Mouse (Mus musculus) layer of hippocampus, postnatal 10 days (tissue): Measurements from ENCODE around the gene Dnajc5. TPM values are rescaled to one million over a fixed set of nuclear protein-coding genes. Genes with fewer than 3 reads are reported as not detected.

Experiments
- DNase-seq, 2 experiments: peaks; one replicate each; pipeline ENCODE4 v3.0.0; 2021; ENCODE audit warnings: low spot score in 2 of 2
- total RNA-seq, 2 experiments: library from RNA; stranded (reverse); gene quantifications; 2 replicates each; pipeline ENCODE4 v1.2.3; 2021

Gene Dnajc5
- total RNA-seq, 2 experiments from 2014 or later, result 253 to 296 TPM

GRCm38 (mm10) chr2:181587796-181588195 is 67.5 kb downstream of the Dnajc5 start:
- DNase-seq, result no peak

GRCm38 (mm10) chr2:181588229-181588780 is 68.0 kb downstream of the Dnajc5 start:
- DNase-seq, result no peak

- no peak for DNase-seq
Observed at GRCm38 (mm10) chr2:181589011-181589731, 68.9 kb downstream of the Dnajc5 start.

GRCm38 (mm10) chr2:181589732-181590105 is 69.4 kb downstream of the Dnajc5 start:
- no peak for DNase-seq

- DNase-seq, result no peak
Observed at GRCm38 (mm10) chr2:181590471-181590870, 70.2 kb downstream of the Dnajc5 start.

- no peak for DNase-seq
Observed at GRCm38 (mm10) chr2:181591528-181592085, 71.3 kb downstream of the Dnajc5 start, which contains the start of gene Prpf6. TSS of gene Prpf6 (plus strand) at chr2:181591868.

GRCm38 (mm10) chr2:181592231-181593041 is 72.2 kb downstream of the Dnajc5 start, which contains the start of gene Zfp512b:
TSS of gene Zfp512b (minus strand) at chr2:181592803.
- DNase-seq, result peak; percentile 74 to 85

GRCm38 (mm10) chr2:181593042-181593421 is 72.7 kb downstream of the Dnajc5 start:
- DNase-seq, result peak in 1 of 2 experiments; percentile 30

- no peak for DNase-seq
Observed at GRCm38 (mm10) chr2:181593937-181594336, 73.7 kb downstream of the Dnajc5 start.

- peak; percentile 46 to 58 for DNase-seq
Observed at GRCm38 (mm10) chr2:181594946-181595696, 74.8 kb downstream of the Dnajc5 start.

- DNase-seq, result no peak
Observed at GRCm38 (mm10) chr2:181596221-181596960, 76.1 kb downstream of the Dnajc5 start.

- DNase-seq, result peak in 1 of 2 experiments; percentile 14
Observed at GRCm38 (mm10) chr2:181597378-181598061, 77.2 kb downstream of the Dnajc5 start.

GRCm38 (mm10) chr2:181598454-181599351 is 78.4 kb downstream of the Dnajc5 start, which contains the start of gene Samd10:
TSS of gene Samd10 (minus strand) at chr2:181599212.
- DNase-seq, result peak; percentile 49 to 70

- no peak for DNase-seq
Observed at GRCm38 (mm10) chr2:181600226-181600758, 80.0 kb downstream of the Dnajc5 start.

- DNase-seq, result peak; percentile 96 to 97
Observed at GRCm38 (mm10) chr2:181600828-181601750, 80.8 kb downstream of the Dnajc5 start.

GRCm38 (mm10) chr2:181601751-181602145 is 81.5 kb downstream of the Dnajc5 start:
- DNase-seq, result no peak

- no peak for DNase-seq
Observed at GRCm38 (mm10) chr2:181602367-181602766, 82.1 kb downstream of the Dnajc5 start.
